Mouse (Mus musculus) megakaryocyte progenitor cell, adult 5-6 weeks (primary cell): Measurements from ENCODE around the gene Mif. TPM values are rescaled to one million over a fixed set of nuclear protein-coding genes. Genes with fewer than 3 reads are reported as not detected.

Source experiments
- ATAC-seq: replicated peaks from 2 replicates; pipeline ENCODE4 v1.8.0; 2016; ENCODE audit warnings: mild to moderate bottlenecking, moderate TSS enrichment, inconsistent platforms; ENCODE audit not compliant: poor library complexity
- total RNA-seq, 2 experiments: library from RNA; stranded (forward) in 1 of 2; stranded (reverse) in 1 of 2; fragments of 157-497, 149-512 nt in 1 of 2; fragments of 200-1000 nt in 1 of 2; gene quantifications; 2 replicates each; pipeline versions ENCODE4 v1.2.3 to v1.2.4; 2015 to 2017

Gene Mif
- total RNA-seq, 2 experiments from 2014 or later, result 576 to 790 TPM

DNA sequence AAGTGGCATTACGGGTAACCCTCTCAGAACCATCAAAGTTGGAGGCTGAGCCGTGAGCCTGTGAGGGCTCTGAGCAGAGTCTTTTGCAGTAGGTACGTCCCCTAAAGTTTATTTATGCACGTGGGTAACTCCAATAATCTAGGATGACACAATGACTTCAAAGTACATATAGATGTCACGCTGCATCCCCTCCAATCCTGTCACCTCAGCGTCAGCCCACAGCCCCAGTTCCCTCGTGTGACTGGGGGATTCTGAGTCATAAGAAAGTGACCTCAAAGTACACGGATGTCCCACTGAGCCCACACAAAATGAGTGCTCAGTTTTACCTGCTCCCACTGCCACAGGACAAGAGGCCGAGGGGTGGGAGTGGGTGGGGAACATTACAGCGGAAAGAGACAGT, 20.9 kb downstream of the Mif start:
- ATAC-seq, result no peak

GRCm38 (mm10) chr10:75837248-75837759, 22.7 kb downstream of the Mif start, which contains the start of gene Gstt2:
Gstt2 (minus strand) TSS chr10:75837424.
- ATAC-seq, result peak; percentile 70

- peak; percentile 15 for ATAC-seq
Measured at GRCm38 (mm10) chr10:75835761-75836531, 24.1 kb downstream of the Mif start.

GRCm38 (mm10) chr10:75835307-75835706, 24.7 kb downstream of the Mif start:
- peak; percentile 54 for ATAC-seq

DNA sequence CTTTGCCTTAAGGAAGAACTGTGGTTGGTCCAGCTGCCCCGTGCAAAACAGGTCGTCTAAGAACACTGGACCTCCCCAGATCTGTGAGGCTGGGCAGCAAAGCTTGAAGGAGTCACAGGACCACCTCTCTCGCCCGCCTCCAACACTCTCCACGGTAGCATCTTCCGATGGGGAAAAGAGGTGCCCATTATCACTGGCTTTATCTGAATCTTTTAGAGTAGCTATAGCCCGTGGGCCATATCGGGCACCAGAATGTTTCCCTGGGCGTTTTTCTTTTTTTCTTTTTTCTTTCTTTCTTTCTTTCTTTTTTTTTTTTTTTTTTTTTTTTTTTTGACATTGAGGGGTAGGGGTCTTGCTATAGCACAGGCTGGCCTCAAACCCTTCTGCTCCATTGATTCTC, 25.3 kb downstream of the Mif start:
- ATAC-seq, result no peak

DNA sequence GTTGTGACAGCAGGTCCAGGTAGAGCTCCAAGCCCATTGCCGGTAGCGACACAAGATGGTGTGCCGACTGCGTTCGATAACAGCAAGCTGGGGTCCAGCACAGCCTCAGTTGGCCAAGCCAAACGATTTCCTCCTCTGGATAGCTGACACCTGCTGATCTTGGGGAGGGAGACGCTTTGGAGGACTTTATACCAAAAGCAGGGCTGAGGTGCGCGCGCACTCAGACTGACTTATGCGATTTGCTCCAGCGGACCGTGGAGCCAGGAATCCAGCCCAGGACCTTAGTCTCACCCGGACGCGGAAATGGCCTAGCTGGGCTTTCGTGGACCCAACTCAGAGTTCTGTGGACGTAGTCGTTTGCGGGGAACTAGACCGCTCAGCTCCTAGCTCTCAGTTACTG, 25.8 kb downstream of the Mif start:
- peak; percentile 20 for ATAC-seq

DNA sequence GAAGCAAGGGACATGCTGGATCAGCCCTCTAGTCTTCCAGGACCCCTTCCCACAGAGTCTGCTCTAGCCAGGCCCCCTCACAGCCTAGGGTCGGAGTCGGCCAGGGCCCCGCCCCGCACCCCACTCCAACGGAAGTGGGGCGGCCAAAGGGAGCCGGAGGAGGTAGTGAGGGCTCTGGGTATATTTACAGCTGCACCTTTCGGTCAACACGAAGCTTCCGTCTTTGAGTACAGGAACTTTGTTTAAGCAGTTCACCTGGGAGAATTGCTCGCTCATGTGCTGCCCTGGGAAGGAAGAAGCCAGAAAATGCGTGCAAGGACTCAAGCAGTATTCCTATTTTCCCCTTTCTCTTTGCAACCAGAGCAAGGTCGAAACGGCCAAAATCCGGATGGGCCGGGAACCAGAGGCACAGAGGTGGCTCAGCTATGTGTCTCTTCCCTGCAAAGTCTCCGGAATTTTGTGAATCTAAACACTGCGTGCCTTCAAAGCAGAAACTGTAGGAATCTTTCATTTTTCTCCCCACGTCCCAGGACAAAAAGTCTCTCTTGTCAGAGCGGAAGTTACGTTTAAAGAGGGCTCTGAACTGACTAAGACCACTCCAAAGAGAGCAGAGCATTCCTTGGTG, 26.5 kb downstream of the Mif start:
- ATAC-seq, result no peak

DNA sequence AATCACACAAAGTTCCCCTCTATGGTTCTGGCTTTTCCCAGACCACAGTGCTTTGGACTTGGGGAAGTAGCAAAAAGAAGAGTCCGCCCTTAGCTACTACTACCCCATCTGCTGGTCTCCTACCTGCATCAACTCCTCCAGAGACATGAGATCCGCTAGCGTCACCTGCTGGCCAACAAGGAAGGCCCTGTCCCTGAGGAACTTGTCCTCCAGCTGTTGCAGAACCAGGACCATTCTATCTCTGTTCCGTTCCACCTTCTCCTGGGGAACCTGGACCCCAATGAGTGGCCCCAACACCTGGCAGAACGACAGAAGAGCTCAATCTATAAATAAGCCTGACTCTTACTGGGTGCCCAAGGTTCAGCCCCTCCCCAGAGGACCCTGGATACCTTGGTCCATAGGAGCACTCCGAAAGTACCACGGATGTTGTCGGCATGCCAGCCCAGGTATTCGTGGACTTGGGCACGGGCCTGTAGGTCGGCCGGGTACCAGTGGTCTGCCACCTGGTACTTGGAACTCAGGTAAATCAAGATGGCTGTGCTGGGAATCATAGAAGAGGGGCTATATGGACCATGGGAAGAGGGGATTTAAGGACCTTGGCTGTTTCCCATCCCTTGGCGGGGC, 27.7 kb downstream of the Mif start:
- peak; percentile 53 for ATAC-seq

DNA sequence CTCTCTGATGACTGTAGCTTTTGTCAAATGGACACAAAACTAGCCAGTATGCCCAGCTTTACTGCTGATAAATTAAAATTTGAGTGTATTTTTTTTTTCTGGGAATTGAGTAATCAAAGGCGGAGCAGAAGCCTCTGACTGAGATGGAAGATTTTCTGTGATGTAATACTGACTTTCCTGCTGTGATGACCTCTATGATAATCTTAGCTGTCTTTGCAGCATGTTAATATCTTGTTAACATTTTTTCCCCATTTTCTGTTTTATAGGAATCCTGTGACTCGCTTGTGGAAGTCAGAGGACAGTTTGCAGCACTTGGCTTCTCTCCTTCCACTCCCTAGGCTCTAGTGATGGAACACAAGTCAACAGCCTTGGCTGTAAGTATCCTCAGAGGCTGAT, 29.8 kb downstream of the Mif start:
- ATAC-seq, result no peak

DNA sequence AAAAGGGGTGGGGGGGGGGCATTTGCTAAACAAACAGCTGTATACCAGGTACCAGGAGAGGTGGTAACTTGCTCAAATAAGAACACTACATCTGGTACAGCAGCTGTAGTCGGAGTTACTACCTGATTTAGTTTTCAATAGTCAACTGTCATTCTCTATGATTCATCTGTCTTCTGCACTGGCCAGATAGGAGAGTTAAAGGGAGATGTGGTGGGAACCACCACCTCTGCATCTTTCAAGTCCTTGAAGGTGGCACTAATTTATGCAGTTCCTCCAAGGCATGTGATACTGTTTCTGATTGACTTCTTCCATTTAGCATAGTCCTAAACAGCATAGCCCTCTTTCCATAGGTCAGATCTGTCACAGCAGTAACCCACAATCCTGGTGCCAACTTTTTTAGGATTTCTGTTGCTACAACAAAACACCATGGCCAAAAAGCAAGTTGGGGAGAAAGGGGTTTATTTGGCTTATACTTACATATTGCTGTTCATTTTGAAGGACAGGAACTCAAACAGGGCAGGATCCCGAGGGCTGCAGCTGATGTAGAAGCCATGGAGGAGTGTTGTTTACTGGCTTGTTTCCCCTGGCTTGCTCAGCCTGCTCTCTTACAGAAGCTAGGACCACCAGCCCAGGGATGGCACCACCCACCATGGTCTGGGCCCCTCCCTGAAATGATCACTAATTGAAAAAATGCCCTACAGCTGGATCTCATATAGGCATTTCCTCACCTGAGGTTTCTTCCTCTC, 30.3 kb downstream of the Mif start:
- ATAC-seq, result no peak

- ATAC-seq, result peak; percentile 68
Measured at GRCm38 (mm10) chr10:75828500-75828931, 31.5 kb downstream of the Mif start.

DNA sequence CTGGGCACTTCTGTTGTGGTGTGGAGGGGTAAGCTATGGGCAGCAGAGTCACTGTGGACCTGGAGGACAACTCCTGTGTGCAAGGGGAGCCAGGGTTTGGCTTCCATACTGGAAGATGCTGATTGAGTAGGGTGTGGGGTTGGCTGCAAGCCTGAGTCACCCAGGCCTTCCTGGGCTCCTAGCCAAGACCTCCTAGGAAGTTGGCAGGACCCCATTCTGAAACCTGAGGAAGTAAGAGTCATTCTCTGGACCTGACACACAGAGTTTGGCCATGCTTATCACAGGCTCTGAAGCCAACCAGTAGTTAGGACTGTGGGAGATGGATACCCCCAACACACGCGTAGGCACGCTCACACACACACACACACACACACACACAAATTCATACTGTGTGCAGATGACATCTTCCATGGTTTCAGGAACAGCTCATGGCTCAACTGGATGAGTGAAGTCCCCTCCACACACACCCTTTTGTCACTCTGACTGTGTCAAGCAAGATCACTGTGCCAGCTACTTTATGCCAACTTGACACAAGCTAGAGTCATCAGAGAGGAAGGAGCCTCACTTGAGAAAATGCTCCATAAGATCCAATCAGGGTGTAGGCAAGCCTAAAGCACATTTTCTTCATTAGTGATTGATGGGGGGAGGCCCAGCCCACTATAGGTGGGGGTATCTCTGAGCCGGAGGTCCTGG, 32.2 kb downstream of the Mif start:
- peak; percentile 11; the same call in 1 of the 2 replicates for ATAC-seq

DNA sequence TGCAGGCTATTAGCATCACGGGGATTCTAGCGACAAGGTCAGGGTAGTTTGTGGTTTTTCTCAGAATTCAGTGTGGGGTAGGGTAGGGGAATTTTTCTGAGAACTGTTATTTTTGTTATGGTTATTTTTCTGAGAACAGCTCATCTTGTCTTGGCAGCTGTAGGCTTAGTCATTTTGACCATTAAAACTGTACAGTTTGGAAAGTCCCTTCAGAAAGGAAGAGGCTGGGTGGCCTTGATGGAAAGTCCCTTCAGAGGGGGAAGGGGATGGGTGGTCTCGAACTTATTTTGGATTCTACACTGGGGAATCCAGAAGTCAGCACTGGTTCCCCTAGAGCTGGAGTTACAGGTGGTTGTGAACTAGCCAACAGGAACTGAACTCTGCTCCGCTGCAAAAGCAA, 35.5 kb downstream of the Mif start:
- no peak for ATAC-seq

DNA sequence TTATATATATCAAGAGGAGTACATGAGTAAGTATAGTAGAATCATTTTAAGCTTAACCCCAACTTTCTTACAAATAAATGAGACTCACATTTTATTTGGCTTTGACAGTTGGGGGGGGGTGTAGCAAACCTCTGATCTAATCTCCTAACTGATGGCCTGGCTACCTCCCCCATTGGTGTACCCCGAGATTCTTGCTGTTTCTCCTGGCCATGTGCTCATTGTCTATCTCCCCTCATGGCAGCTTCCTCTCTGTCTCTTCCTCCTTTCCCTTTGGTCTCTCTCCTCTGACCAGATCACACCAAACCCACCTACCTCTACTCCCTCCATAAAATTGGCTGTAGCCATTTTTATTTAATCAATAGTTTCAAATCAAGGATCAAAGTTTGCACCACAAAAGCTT, 36.3 kb downstream of the Mif start:
- no peak for ATAC-seq

DNA sequence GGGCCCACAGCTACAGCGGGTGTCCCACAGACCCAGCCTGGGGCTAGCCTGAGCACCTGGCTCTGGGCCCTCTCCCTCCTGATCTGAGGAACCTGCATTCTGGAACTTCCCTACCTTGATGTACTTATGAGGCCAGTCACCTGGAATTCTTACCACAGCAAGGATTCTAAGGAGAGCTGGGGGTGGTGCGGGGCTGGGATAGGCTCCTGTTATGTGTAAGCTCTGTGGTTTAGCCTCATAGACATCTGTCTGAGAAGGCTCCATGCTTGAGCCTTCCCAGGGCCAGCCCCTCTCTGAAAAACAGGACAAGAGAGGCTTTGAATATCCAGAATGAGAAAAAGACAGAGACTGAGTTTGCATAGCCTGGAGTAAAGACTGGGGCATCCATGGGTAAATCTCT, 37.6 kb downstream of the Mif start, which contains the start of gene Gstt4:
TSS of gene Gstt4 (minus strand) at position 101 of the 400 bp plus-strand sequence.
- ATAC-seq, result no peak

GRCm38 (mm10) chr10:75819882-75820281, 40.2 kb downstream of the Mif start:
- ATAC-seq, result no peak

- ATAC-seq, result no peak
Measured at GRCm38 (mm10) chr10:75818641-75819040, 41.4 kb downstream of the Mif start.
